Mouse (Mus musculus) megakaryocyte progenitor cell, adult 5-6 weeks (primary cell): ENCODE measurements at regions not wholly inside any gene's neighbourhood (a gene's known extent, or its start where the extent isn't known, plus 50 kb on each side); places are given as distances from the start of the nearest gene placed in this dataset.

Experiments
- ATAC-seq: replicated peaks from 2 replicates; pipeline ENCODE4 v1.8.0; 2016; ENCODE audit warnings: mild to moderate bottlenecking, moderate TSS enrichment, inconsistent platforms; ENCODE audit not compliant: poor library complexity

DNA sequence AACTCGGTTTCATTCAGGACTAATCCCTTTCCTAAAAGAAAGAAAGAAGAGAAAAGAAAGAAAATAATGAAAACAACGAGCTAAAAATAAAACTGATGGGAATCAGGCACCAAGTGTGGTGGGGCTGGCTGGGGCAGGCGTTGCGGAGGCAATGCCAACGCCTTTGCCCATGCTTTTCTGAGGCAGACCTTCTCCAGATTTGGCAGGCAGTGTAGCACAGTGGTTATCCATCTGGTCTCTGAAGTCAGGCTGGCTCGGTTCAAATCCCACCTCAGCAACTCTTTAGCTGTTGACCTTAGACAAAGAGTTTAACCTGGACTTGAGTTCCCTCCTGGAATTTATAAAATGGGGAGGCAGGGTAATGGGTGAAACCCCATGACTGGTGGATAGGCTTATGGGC, 57.3 kb upstream of the Kcng1 start:
- ATAC-seq = no peak

DNA sequence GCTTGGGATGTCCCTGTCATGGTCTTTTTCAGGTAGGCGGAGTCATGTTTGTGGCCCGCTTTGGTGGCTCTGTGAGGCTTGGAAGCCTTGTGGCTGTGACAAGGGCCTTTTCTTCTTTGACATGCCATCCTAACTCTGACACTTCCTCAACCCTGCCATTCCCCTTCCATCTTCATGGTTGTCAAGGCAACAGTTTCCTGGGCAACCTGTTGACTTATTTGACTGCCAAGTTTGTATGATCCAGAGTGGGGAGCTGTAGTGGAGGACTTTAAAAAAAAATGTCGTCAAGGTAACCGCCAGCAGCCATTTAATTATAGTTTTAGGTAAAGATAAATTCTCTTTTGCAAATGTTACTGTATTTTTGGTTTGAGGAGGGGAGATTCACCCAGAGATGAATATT, 56.8 kb upstream of the Kcng1 start:
- ATAC-seq = 0 out of 2 replicates have a peak, but pooled peaks have one; percentile 10

DNA sequence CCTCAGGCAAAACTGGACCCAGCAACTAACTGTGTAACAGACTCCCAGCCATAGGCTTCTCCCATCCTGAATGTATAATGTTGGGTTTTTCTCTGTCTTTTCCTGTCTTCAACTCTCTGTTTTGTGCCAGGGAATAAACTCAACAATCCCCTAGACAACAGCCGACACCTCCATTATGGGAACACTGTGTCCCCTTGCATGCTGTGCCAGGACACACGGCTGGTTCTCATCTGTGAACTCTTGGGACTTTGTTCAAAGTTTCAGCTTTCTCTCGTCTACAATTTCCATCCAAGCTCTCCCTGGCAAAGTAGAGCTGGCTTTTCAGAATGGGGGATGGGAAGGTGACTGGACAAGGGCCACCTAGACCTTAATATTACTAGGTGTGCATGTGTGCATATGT, 56.1 kb upstream of the Kcng1 start:
- ATAC-seq = no peak

GRCm38 (mm10) chr2:168335739-168336385, 54.3 kb upstream of the Kcng1 start:
- peak; percentile 67 for ATAC-seq

DNA sequence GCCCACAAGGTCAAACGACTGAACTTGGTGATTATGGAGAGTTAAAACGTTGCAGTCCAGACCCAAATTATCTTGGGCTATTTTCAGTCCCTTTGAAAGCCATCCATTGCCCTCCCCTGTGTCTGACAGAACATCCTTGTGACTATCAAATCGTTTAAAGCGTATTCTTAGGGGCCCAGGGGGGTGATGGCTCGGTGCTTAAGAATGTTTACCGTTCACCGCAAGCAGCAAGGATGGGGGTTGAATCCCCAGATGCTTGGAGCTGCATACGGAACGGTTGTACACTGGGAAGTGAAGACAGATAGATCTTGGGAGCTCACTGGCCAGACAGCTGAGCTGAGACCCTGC, 52.7 kb upstream of the Kcng1 start:
- ATAC-seq = no peak

- ATAC-seq = no peak
Measured at GRCm38 (mm10) chr2:168333552-168334240, 52.2 kb upstream of the Kcng1 start.

DNA sequence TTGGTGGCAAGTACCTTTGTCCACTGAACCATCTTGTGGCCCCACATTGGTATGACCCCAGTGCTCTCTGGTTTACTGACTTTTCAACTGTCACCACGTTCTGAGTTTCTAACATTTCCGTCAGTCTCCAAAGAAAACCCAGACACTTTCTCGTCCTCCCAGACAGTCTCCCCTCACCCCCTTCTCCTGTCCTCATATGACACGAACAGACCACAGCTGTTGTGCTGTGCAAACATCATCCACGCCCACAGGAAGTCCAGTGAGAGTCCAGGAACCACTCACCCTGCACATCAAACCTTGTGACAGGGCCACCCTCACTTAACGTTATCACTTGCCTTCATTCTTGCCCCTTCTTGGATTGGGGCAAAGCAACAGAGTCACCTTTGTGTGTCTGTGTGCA, 51.4 kb upstream of the Kcng1 start:
- ATAC-seq = peak; percentile 75
